Mouse (Mus musculus): ENCODE data around the gene Susd3.

The Susd3 gene

DNA sequence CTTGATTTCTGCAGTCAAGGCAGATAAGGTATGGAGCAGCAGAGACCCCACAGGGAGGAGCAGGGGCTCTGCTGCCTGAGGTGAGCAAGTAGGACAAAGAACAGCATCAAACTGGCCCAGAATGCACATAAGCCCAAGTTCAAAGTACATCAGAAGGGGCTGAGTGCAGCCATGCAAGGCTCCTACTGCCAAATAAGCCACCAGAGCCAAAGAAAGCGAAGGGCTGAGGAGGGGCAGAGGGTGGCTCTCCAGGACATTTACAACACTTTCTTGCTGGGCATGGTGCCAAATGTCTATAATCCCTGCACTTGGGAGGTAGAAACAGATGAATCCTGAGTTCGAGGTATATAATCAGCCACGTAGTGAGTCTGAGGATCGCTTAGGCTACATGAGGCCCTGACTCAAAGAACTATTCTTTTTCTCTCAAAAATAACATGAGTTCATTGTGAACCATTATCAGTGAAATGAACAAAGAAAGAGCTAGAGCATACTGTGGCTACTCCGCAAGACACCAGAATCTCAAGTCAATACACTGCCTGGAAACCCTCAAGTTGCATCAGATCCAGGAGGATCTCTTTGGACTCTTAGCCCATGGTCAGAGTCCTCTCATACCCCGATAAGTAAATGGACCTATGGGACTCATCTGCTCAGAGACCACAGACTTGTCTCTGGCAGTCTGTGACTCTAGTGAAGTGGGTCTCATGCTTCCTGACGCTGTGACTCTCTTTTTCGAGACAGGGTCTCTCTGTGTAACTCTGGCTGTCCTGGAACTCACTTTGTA, 14.5 kb downstream of the Susd3 start:
- no peak for DNase-seq (ENCODE audit: low read depth, low spot score)
- peaks cover 18% of the 10 kb centered on the region for H3K36me3 ChIP-seq (ENCODE audit: control insufficient read depth, insufficient read depth, low read length, poor library complexity, severe bottlenecking)
- no peaks in the 10 kb centered on the region for H3K27me3 ChIP-seq (ENCODE audit: control insufficient read depth, insufficient read depth, low read length, poor library complexity, severe bottlenecking)

DNA sequence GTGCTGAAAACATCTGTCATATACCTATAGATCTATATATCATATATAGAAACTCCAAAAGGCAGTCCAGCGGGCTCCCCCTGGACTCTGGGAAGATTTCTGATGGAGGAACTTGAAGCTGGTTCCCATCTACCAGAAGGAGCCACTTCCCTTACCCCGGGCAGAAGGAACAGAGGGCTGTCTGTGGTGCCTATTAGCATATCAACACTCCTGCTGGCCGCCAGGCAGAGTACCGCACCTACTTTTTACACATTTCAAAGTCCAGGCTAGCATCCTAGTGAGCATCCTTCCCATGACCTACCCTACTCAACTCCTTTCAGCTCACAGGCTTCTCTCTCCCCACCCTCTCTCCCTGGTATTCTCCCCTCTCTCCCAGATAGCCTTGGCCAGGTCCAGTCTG, 22.9 kb downstream of the Susd3 start:
- DNase-seq (ENCODE audit: low read depth, low spot score), result peak; percentile 51
- peaks cover 2% of the 10 kb centered on the region; the same call in 1 of the 2 replicates for H3K36me3 ChIP-seq (ENCODE audit: control insufficient read depth, insufficient read depth, low read length, poor library complexity, severe bottlenecking)
- no peaks in the 10 kb centered on the region for H3K27me3 ChIP-seq (ENCODE audit: control insufficient read depth, insufficient read depth, low read length, poor library complexity, severe bottlenecking)

DNA sequence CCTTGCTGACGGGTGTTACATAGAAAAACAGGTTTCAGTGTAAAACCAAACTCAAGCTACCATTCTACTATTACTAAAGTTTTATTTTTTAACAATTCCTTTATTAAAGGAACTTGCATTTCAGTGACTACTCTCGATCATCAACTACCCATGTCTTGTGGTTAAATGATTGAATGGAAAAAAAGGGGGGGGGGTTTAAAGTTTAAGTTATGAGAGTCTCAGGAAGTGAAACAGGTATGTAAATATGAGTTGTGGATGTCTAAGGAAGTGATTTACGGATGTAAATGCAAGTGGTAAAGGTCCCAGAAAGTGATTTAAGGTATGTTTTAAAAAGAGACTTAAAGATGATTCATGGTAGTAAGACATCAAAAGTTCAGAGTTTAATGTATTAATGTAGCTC, 23.3 kb downstream of the Susd3 start:
- peak; percentile 83 for DNase-seq (ENCODE audit: low read depth, low spot score)
- Histone ChIP-seq H3K27me3 (ENCODE audit: control insufficient read depth, insufficient read depth, low read length, poor library complexity, severe bottlenecking) (no peaks in the 10 kb centered on the region), H3K36me3 (ENCODE audit: control insufficient read depth, insufficient read depth, low read length, poor library complexity, severe bottlenecking) (peaks cover 2% of the 10 kb centered on the region; the same call in 1 of the 2 replicates)

DNA sequence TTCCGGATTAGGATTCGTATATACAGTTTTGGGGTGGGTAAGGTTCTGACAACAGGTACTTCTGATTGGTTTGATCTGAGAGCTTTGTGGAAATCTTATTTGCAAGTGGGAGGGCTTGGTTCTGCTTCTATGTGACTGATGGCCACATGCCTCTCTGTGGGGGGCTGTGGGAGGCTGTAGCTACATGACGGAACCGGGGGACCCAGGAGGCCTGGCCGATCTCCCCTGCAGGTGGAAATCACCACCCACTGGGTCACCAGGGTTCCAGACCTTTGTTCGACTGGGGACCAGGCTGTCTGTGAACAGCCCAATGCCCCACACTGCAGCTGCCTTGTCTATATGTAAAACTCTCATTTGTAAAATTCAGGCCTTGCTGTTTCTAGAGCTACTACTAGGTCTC, 23.8 kb downstream of the Susd3 start:
- Histone ChIP-seq H3K36me3 (ENCODE audit: control insufficient read depth, insufficient read depth, low read length, poor library complexity, severe bottlenecking) (peaks cover 2% of the 10 kb centered on the region; the same call in 1 of the 2 replicates), H3K27me3 (ENCODE audit: control insufficient read depth, insufficient read depth, low read length, poor library complexity, severe bottlenecking) (no peaks in the 10 kb centered on the region)
- DNase-seq (ENCODE audit: low read depth, low spot score), result peak; percentile 72

DNA sequence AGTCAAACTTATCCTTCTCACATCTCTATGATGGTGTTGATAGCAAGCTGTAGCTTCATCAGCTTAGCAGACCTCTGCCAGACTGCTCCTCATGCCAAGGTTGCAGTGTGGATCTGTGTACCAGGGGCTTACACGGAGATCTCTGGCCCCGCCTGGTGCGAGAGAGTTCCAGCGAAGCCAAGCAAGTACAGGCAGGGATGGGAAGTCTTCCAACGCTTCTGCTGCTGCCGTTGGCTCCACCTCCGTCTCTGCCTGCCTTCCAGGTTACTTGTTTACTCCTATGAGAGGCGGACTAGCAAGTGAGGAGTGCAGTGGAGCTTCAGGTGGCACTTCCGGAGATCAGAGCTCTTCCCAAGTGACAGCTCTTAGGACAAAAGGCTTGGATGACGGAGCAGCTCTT, 24.2 kb downstream of the Susd3 start:
- Histone ChIP-seq H3K36me3 (ENCODE audit: control insufficient read depth, insufficient read depth, low read length, poor library complexity, severe bottlenecking) (no peaks in the 10 kb centered on the region), H3K27me3 (ENCODE audit: control insufficient read depth, insufficient read depth, low read length, poor library complexity, severe bottlenecking) (no peaks in the 10 kb centered on the region)
- no peak for DNase-seq (ENCODE audit: low read depth, low spot score)

DNA sequence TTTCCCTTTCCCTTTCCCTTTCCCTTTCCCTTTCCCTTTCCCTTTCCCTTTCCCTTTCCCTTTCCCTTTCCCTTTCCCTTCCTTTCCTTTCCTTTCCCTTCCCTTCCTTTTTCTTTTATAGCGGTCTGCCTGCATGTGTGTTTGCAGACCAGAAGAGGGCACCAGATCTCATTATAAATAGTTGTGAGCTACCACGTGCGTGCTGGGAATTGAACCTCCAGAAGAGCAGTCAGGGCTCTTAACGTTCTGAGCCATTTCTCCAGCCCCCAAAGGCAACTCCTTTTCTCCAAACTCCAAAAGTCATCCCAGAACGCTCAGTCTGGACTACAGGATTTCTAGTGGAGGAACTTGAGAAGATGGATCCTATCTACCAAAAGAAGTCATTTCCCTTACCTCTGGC, 27.6 kb downstream of the Susd3 start:
- no peaks in the 10 kb centered on the region for H3K36me3 ChIP-seq (ENCODE audit: control insufficient read depth, insufficient read depth, low read length, poor library complexity, severe bottlenecking)
- DNase-seq (ENCODE audit: low read depth, low spot score), result no peak

DNA sequence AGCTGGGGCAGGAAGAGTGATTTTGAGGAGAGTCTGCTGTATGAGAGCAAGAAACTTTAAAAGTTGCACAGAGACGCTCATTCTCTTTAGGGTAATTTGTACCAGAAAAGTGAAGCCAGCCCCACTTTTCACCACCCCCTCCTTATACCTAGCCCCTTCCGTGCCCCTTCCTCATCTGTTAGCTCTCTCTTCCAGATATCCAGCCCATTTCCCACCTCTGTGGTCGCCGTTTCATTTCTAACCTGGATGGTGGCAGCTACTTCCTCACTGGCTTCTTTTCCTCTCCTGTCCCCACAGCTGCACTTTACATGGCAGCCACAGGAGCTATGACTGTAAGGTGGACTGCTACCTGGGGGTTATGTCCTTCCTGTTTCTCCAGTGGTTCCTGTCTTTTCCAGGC, 29.1 kb downstream of the Susd3 start:
- no peak for DNase-seq (ENCODE audit: low read depth, low spot score)
- H3K27me3 ChIP-seq (ENCODE audit: control insufficient read depth, insufficient read depth, low read length, poor library complexity, severe bottlenecking), result no peaks in the 10 kb centered on the region
- no peaks in the 10 kb centered on the region for H3K36me3 ChIP-seq (ENCODE audit: control insufficient read depth, insufficient read depth, low read length, poor library complexity, severe bottlenecking)

More for the DNA sequence above, 27.6 kb downstream of the Susd3 start:
- no peaks in the 10 kb centered on the region for H3K27me3 ChIP-seq (ENCODE audit: control insufficient read depth, insufficient read depth, low read length, poor library complexity, severe bottlenecking)

DNA sequence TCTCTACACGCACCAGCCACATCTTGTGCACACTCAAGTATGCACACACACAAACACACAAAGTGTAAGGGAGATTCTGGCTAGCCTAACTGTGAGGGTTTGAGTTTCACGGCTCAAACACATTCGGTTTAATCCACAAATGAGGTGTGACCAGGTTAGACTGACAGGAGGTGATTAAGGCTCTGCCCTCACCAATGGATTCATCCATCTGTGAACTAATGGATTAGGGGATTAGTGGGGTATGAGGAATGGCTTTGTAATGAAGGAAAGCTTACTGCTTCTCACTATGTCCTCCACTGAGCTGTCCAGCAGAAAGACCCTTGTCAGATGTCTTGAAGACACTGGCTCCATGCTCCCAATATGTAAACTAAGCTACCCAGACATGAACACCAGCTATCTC, 29.9 kb downstream of the Susd3 start:
- Histone ChIP-seq H3K27me3 (ENCODE audit: control insufficient read depth, insufficient read depth, low read length, poor library complexity, severe bottlenecking) (no peaks in the 10 kb centered on the region), H3K36me3 (ENCODE audit: control insufficient read depth, insufficient read depth, low read length, poor library complexity, severe bottlenecking) (no peaks in the 10 kb centered on the region)
- DNase-seq (ENCODE audit: low read depth, low spot score), result no peak

DNA sequence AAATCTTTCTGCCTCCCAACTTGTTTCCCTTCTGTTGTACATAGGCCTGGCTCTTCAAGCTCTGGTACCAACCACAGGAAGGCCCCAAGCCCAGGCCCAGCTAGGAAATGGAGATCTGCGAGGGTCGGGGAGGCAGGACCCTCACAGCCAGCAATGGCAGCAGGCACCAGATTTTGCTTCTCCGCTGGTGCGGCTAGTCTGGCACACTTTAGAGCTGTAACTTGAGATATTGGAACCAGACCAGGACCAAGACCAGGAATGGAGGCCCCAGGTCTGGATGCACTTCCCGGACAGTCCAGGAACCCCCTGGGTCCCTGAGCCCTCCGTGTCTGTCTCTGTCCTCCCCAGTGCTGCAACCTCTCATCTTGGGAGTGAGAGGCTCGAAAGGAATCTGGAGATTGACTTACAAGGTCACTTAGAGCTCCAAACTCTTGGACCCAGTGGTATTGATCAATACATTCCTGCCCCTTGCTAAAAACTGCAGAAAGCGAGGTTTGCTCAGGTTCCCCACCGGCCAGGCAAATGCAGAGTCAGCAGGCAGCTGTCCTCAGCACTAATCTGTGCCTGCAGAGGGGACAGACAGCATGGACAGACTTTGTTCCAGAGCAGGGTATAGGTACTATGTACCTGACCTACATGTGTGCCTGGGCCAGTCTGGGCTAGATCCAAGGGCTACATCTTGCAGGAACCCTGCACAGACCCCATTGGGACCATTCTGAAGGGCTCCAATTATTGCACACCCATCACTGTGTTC, 31.5 kb downstream of the Susd3 start:
- DNase-seq (ENCODE audit: low read depth, low spot score), result no peak
- H3K36me3 ChIP-seq (ENCODE audit: control insufficient read depth, insufficient read depth, low read length, poor library complexity, severe bottlenecking), result no peaks in the 10 kb centered on the region
- H3K27me3 ChIP-seq (ENCODE audit: control insufficient read depth, insufficient read depth, low read length, poor library complexity, severe bottlenecking), result no peaks in the 10 kb centered on the region

DNA sequence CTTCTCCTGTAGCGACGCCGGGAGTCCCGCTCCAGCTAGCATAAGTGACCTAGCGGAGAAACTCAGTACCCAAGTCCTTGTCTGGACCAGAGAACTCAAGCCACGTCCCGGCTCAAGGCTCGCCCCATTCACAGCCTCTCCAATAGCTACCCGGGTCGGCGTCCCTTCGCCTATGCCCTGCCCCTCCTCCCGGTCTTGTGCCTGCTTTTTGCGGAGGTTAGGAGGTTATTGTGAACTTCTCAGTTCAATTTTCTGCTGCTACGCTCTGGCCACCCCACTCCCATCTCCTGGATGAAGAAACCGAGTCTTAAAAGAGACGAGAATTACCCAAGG, 32.3 kb downstream of the Susd3 start:
- no peaks in the 10 kb centered on the region for H3K36me3 ChIP-seq (ENCODE audit: control insufficient read depth, insufficient read depth, low read length, poor library complexity, severe bottlenecking)
- DNase-seq (ENCODE audit: low read depth, low spot score), result no peak

DNA sequence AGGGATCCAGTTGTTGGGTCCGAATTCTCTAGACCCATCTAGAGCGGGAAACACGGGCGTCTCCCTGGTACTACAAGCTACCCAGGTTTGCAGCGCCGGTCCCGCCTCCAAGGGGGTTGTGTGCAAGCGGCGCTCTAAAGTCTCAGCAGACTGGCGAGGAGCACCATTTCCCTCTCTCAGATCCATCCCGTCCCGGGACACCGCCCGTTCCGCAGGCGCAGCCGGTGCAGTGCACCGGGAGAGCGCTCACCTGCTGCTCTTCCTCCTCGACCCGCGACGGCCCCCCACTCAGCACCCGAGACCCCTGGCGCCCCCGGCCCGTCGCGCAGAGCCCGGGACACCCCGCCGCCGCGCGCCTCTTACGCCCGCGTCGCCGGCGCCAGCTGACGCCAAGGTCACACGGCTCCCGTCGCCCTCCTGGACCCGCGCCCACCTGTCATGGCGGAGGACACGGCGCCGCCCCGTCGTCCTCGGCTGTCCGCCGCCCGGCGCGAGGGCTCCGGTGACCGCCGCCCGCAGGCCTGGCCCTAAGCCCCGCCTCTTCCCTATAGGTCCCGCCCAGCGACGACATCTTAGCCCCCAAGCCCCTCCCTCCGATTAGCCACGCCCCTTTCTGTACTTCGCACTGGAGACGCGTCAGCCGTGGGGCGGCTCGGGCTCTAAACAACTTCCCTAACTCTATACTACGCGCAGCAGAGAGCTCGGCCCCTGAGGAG, 32.8 kb downstream of the Susd3 start, which contains the start of gene Card19:
TSS of gene Card19 (minus strand) at position 534 of the 716 bp plus-strand sequence.
- DNase-seq (ENCODE audit: low read depth, low spot score), result peak; percentile 99
- Histone ChIP-seq H3K27me3 (ENCODE audit: control insufficient read depth, insufficient read depth, low read length, poor library complexity, severe bottlenecking) (no peaks in the 10 kb centered on the region), H3K36me3 (ENCODE audit: control insufficient read depth, insufficient read depth, low read length, poor library complexity, severe bottlenecking) (no peaks in the 10 kb centered on the region)

More for the DNA sequence above, 32.3 kb downstream of the Susd3 start:
- H3K27me3 ChIP-seq (ENCODE audit: control insufficient read depth, insufficient read depth, low read length, poor library complexity, severe bottlenecking), result no peaks in the 10 kb centered on the region

DNA sequence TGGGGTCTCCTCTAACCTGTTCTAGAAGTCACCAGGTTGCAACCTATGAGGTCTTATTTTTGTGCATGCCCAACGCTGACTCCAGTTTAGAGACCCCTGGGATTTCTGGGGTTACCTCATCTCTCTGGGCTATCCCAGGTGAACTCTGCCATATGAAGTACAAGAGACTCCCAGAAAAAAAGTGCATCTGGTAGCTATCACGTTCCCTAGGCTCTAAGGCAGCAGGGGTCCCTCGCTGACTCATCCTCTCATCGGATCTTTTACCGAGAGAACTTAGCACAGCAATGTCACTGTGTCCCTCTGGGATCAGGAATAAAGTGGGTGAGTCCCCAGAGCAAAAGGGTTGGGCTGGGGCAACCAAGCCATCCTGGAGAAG, 33.4 kb downstream of the Susd3 start:
- no peaks in the 10 kb centered on the region for H3K36me3 ChIP-seq (ENCODE audit: control insufficient read depth, insufficient read depth, low read length, poor library complexity, severe bottlenecking)
- no peak for DNase-seq (ENCODE audit: low read depth, low spot score)
- no peaks in the 10 kb centered on the region for H3K27me3 ChIP-seq (ENCODE audit: control insufficient read depth, insufficient read depth, low read length, poor library complexity, severe bottlenecking)

DNA sequence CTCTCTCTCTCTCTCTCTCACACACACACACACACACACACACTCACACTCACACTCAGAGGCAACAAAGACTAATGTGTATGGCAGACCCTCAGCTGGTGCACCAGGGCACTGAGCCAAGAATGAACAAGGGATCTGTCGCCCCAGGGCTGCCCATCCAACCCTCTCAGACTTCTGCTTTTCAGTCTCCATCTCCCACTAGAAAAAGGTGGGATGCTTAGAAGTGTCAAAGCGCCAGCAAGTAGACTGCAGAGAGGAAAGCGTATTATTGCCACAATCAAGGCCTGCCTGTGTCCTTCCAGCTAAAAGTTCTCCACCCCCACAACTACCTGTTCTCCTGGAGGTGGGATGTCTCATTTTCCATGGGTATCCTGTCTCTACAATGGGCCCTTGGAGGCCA, 34.1 kb downstream of the Susd3 start:
- peak; percentile 48 for DNase-seq (ENCODE audit: low read depth, low spot score)
- no peaks in the 10 kb centered on the region for H3K36me3 ChIP-seq (ENCODE audit: control insufficient read depth, insufficient read depth, low read length, poor library complexity, severe bottlenecking)

DNA sequence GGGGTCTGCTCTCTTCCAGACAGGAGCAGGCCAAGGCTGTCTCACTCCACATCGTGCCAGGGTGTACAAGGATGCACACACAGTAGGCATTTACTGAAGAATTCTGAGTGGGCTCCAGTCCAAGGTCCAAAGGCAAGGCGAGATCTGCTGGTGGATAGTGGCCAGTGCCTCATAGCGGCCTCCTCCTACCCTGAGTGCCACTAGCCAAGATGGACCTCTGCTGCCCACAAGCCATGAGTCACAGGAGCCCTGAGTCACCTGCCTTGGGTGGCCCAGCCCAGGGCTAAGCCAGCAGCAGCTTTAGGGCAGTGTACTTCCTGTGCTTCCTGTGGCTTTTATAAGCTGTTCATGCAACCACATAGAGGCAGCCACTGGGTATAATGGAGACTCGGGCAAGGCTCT, 35.0 kb downstream of the Susd3 start:
- H3K36me3 ChIP-seq (ENCODE audit: control insufficient read depth, insufficient read depth, low read length, poor library complexity, severe bottlenecking), result no peaks in the 10 kb centered on the region
- DNase-seq (ENCODE audit: low read depth, low spot score), result peak; percentile 47
- H3K27me3 ChIP-seq (ENCODE audit: control insufficient read depth, insufficient read depth, low read length, poor library complexity, severe bottlenecking), result no peaks in the 10 kb centered on the region

More for the DNA sequence above, 34.1 kb downstream of the Susd3 start:
- no peaks in the 10 kb centered on the region for H3K27me3 ChIP-seq (ENCODE audit: control insufficient read depth, insufficient read depth, low read length, poor library complexity, severe bottlenecking)

Measured in splenic B cell, adult 2 months (primary cell).